Mouse (Mus musculus): ENCODE data around the gene Mageb2. TPM values are rescaled to one million over a fixed set of nuclear protein-coding genes. Genes with fewer than 3 reads are reported as not detected.
"Not testable (repeated sequence)": the region's sequence is repeated elsewhere in the genome, so short reads cannot be mapped to it uniquely, and the experiment has no call there.

Gene Mageb2
- not detected in 2 replicates for polyA plus RNA-seq (2014; fragmentation: Nextera tagmentation; extraction: Ambion mirVana)

DNA sequence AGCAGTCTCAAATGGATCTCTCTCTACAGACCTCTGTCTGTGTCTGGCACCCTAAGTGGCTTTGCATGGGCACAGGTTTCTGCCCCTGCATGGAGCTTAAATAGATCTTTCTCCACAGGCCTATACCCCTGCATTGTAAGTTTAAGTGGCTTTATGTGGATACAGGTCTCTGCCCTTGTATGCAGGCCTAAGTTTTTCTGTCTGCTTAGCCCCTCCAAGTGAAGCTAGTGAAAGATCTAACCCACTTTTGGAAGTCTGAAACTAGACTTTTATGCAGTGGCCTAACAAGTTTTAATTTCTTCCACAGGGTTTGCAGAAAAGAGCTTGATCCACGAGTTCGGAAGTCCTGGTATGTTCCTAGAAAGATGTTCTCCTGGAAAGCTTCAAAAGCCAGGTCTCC lies at the start of gene Mageb2:
Gene Mageb2, plus strand, starts transcription at position 301 of the 400 bp plus-strand sequence.
- not testable (repeated sequence) for H3K9me3 ChIP-seq (ENCODE audit: control insufficient read depth, low read length); DNase-seq (ENCODE audit: low spot score); H3K9ac ChIP-seq (ENCODE audit: low read length); H3K27ac ChIP-seq (ENCODE audit: low read depth, low read length); ATAC-seq (replicated peaks; ENCODE audit: low FRiP score); H3K36me3 ChIP-seq (ENCODE audit: control insufficient read depth, insufficient read depth, low read length); H3K4me2 ChIP-seq (ENCODE audit: low read depth, low read length, severe bottlenecking); H3K4me1 ChIP-seq (replicated peaks; ENCODE audit: control insufficient read depth, insufficient read depth, low read length); H3K27me3 ChIP-seq (ENCODE audit: control insufficient read depth, insufficient read depth, low read length); H3K4me3 ChIP-seq (ENCODE audit: low read depth, low read length)
- WGBS: 75% methylated on average over 2 of the region's 2 CpGs

DNA sequence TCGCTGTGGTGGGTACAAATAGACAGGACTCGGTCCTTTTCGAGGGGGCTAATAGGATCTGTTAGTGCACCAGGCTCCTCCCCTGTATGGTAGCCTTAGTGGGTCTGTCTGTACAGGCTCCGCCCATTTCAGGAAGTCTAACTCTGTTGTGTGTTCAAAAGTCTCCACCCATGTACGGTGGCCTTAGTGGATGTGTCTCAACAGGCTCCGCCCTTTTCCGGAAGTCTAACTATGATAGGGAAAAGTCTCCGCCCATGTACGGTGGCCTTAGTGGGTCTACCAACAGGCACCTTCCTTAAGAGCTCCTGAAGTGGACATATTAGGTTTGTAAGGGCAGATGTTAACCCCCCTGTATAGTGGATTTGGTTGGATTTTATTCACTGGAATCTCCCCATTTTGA lies 18.2 kb upstream of the Mageb2 start:
- H3K4me1 ChIP-seq (replicated peaks; ENCODE audit: control insufficient read depth, insufficient read depth, low read length); ATAC-seq (replicated peaks; ENCODE audit: low FRiP score); H3K9ac ChIP-seq (ENCODE audit: low read length); H3K27ac ChIP-seq (ENCODE audit: low read depth, low read length); H3K9me3 ChIP-seq (ENCODE audit: control insufficient read depth, low read length); H3K36me3 ChIP-seq (ENCODE audit: control insufficient read depth, insufficient read depth, low read length); H3K4me2 ChIP-seq (ENCODE audit: low read depth, low read length, severe bottlenecking); H3K27me3 ChIP-seq (ENCODE audit: control insufficient read depth, insufficient read depth, low read length); DNase-seq (ENCODE audit: low spot score); H3K4me3 ChIP-seq (ENCODE audit: low read depth, low read length): not testable (repeated sequence)
- WGBS: 92% methylated on average over 9 of the region's 9 CpGs

Other genes starting within 250 kb of the Mageb2 start
- gene Gm5072, start 60.8 kb downstream of the Mageb2 start, polyA plus RNA-seq (2014; fragmentation: Nextera tagmentation; extraction: Ambion mirVana): not detected in 2 replicates
- gene Gm8914, start 148.4 kb downstream of the Mageb2 start, polyA plus RNA-seq (2014; fragmentation: Nextera tagmentation; extraction: Ambion mirVana): not detected in 2 replicates
- not detected in 2 replicates for gene 1700084M14Rik, start 244.2 kb downstream of the Mageb2 start, polyA plus RNA-seq (2014; fragmentation: Nextera tagmentation; extraction: Ambion mirVana)